Mouse (Mus musculus): ENCODE data around the gene Dedd2. TPM values are rescaled to one million over a fixed set of nuclear protein-coding genes. Genes with fewer than 3 reads are reported as not detected.

Dedd2 gene
- polyA plus RNA-seq, 1 experiment from 2014 or later, result 10.8 TPM

DNA sequence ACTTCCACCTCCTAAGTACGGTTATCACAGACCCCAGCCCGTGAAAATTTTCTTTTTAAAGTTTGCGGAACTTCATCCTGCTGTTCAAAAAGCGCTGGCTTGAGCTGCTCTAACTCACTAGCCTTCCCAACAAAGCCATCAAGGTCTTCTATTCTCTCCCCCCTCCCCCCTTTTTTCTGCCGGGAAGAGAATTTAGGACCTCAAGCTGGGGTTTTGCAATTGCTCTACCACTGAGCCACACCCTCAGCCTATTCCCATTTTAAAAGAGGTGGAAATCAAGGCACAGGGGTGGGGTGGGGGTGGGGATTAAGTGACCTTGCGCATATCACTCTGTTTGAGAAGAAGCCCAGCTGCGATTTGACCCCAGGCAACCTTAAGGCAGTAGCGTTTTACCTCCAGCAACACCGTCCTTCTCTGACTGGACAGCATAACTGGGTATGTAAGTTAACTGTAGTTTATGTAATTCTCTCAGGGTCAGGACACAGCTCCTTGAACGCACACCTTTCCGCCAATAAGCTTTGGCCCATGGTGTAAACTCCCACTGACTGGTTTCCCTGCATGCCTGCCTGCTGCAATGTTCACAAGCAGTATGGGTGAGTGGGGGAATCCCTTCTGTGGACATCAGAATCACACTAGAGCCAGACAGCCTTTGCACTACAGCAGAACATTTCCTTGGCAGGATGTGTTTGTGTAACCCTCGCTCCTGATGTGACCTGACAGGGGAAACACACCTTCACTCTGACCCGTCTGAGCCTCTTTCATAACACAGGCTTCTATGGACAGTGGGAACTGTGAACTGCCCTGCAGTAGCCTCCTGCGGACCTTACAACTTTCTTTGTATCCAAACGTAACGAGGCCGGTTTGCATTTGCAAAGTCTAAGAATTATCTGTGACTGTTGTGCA lies 43.8 kb upstream of the Dedd2 start:
- Histone ChIP-seq H3K27me3 (replicated peaks; ENCODE audit: control insufficient read depth, insufficient read depth, low read length) (no peaks in the 10 kb centered on the region), H3K4me2 (ENCODE audit: low read length) (no peak overlapping the region), H3K4me3 (ENCODE audit: low read depth, low read length) (no peak overlapping the region), H3K36me3 (ENCODE audit: control insufficient read depth, insufficient read depth, low read length) (no peaks in the 10 kb centered on the region), H3K9ac (ENCODE audit: low read length) (no peak overlapping the region), H3K27ac (ENCODE audit: low read depth, low read length) (no peak overlapping the region), H3K9me3 (replicated peaks; ENCODE audit: control insufficient read depth, low read length) (no peaks in the 10 kb centered on the region), H3K4me1 (ENCODE audit: control insufficient read depth, insufficient read depth, low read length) (peaks cover 9% of the 10 kb centered on the region)
- ATAC-seq (no peak), DNase-seq (ENCODE audit: low spot score) (no peak)
- WGBS, result 22% methylated on average over 17 of the region's 17 CpGs

- DNase-seq (ENCODE audit: low spot score) (no peak), ATAC-seq (no peak)
- no peak overlapping the region for H3K9ac ChIP-seq (ENCODE audit: low read length)
- no peaks in the 10 kb centered on the region for H3K36me3 ChIP-seq (ENCODE audit: control insufficient read depth, insufficient read depth, low read length)
- no peak overlapping the region for H3K4me3 ChIP-seq (ENCODE audit: low read depth, low read length)
- no peaks in the 10 kb centered on the region for H3K27me3 ChIP-seq (replicated peaks; ENCODE audit: control insufficient read depth, insufficient read depth, low read length)
- no peaks in the 10 kb centered on the region for H3K9me3 ChIP-seq (replicated peaks; ENCODE audit: control insufficient read depth, low read length)
- no peak overlapping the region for H3K27ac ChIP-seq (ENCODE audit: low read depth, low read length)
- no peak overlapping the region for H3K4me2 ChIP-seq (ENCODE audit: low read length)
- peaks cover 2% of the 10 kb centered on the region for H3K4me1 ChIP-seq (ENCODE audit: control insufficient read depth, insufficient read depth, low read length)
- 62% methylated on average over 1 of the region's 1 CpGs for WGBS
Observed at GRCm38 (mm10) chr7:25261896-25262295, 41.5 kb upstream of the Dedd2 start.

- Histone ChIP-seq H3K4me1 (ENCODE audit: control insufficient read depth, insufficient read depth, low read length) (peaks cover 18% of the 10 kb centered on the region), H3K4me2 (ENCODE audit: low read length) (peak overlapping the region; percentile 98), H3K27ac (ENCODE audit: low read depth, low read length) (peak overlapping the region; percentile 78), H3K9ac (ENCODE audit: low read length) (peak overlapping the region; percentile 79), H3K36me3 (ENCODE audit: control insufficient read depth, insufficient read depth, low read length) (no peaks in the 10 kb centered on the region), H3K4me3 (ENCODE audit: low read depth, low read length) (peak overlapping the region; percentile 78), H3K9me3 (replicated peaks; ENCODE audit: control insufficient read depth, low read length) (no peaks in the 10 kb centered on the region), H3K27me3 (replicated peaks; ENCODE audit: control insufficient read depth, insufficient read depth, low read length) (no peaks in the 10 kb centered on the region)
- DNase-seq (ENCODE audit: low spot score) (no peak), ATAC-seq (no peak)
- 18% methylated on average over 8 of the region's 8 CpGs for WGBS
Observed at GRCm38 (mm10) chr7:25251822-25252221, 31.4 kb upstream of the Dedd2 start.

DNA sequence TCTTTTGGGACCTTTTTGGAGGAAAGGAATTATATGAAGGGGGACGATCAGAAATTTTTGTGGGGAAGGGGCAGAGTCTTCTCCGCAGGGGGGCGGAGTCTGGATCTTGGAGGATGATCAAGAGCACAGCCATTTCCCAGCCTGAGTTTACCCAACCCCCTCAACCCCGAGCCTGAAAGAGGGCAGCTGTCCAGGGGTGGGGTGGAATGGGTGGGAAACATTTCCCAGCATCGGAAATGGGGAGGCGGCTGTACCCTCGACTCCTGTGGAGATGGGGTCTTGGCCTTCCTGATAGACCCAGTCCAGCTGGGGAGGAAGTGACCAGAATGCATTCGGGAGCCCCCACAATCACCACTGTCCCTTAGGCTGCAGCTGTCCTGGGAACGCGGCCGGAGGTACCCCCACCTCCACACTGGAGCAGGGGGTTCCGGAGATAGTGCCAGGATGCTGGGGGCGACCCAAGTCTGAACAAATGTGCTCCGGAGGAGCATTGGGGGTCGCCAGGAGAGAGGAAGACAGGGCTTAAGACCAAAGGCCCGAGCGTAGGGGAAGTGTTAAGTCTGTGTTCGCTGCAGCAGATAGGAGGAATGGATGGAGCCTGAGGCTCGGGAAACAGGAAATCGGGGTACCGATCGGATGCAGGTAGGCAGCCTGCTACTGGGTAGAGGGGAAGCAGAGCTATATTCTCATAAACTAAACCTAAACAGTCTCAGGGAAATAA lies 30.8 kb upstream of the Dedd2 start:
- ATAC-seq (no peak; the same call in 1 of the 2 replicates), DNase-seq (ENCODE audit: low spot score) (peak; percentile 66)
- H3K4me1 ChIP-seq (ENCODE audit: control insufficient read depth, insufficient read depth, low read length), result peaks cover 23% of the 10 kb centered on the region
- H3K9ac ChIP-seq (ENCODE audit: low read length), result peak overlapping the region; percentile 79
- peak overlapping the region; percentile 78 for H3K4me3 ChIP-seq (ENCODE audit: low read depth, low read length)
- WGBS, result 1% methylated on average over 22 of the region's 22 CpGs
- H3K4me2 ChIP-seq (ENCODE audit: low read length), result peak overlapping the region; percentile 98
- peak overlapping the region; percentile 78 for H3K27ac ChIP-seq (ENCODE audit: low read depth, low read length)
- H3K9me3 ChIP-seq (replicated peaks; ENCODE audit: control insufficient read depth, low read length), result no peaks in the 10 kb centered on the region
- H3K36me3 ChIP-seq (ENCODE audit: control insufficient read depth, insufficient read depth, low read length), result no peaks in the 10 kb centered on the region
- H3K27me3 ChIP-seq (replicated peaks; ENCODE audit: control insufficient read depth, insufficient read depth, low read length), result no peaks in the 10 kb centered on the region

DNA sequence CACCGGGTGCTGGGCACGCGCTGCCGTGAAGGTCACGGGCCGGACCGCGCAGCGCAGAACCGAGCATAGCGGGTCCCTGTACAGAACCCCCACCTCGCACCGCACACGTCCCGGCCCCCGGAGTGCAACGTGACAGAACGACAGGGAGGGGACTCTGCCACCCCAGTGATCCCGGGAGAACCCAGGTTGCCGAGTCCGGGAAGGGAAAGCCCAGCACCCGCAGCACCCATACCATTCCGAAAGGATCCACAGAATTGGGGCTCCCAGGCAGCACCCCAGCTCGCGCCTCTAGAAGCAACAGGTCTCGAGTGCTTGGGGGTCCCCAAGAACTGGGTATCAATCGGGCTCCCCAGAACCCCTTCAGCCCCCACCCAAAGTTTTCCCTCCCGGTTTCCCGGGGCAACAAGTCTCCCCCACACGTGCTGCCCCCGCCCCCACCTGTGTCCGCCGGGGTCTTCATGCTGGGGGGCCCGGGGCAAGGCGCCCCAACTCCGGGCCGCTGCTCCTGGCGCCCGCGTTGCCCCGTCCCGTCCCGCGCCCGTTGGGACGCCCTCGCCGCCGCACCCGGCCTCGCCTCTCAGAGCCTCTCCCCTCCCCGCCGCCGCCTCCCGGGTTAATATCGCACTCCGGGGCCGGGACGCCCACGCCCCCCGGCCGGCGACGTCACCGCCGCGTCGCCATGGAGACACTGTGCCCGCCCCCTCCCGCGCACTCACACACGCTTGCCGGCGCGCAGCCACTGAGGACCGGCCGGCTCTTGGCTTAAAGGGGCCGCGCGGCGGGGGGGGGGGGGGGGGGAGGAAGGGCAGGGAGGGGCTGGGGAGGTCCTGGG lies 29.9 kb upstream of the Dedd2 start, which contains the start of gene Erf:
Gene Erf, minus strand, starts transcription at position 621 of the 832 bp plus-strand sequence.
- peak within 1 kb of the TSS; percentile 98 for H3K4me2 ChIP-seq (ENCODE audit: low read length)
- H3K36me3 ChIP-seq (ENCODE audit: control insufficient read depth, insufficient read depth, low read length), result peaks cover 7% of the 10 kb centered on the region
- 1% methylated on average over 75 of the region's 81 CpGs for WGBS
- H3K9ac ChIP-seq (ENCODE audit: low read length), result peak within 1 kb of the TSS; percentile 79
- no peaks in the 10 kb centered on the region for H3K9me3 ChIP-seq (replicated peaks; ENCODE audit: control insufficient read depth, low read length)
- ATAC-seq (peak; percentile 79), DNase-seq (ENCODE audit: low spot score) (peak; percentile 90)
- H3K27me3 ChIP-seq (replicated peaks; ENCODE audit: control insufficient read depth, insufficient read depth, low read length), result no peaks in the 10 kb centered on the region
- peak within 1 kb of the TSS; percentile 78 for H3K4me3 ChIP-seq (ENCODE audit: low read depth, low read length)
- H3K4me1 ChIP-seq (ENCODE audit: control insufficient read depth, insufficient read depth, low read length), result peaks cover 30% of the 10 kb centered on the region
- H3K27ac ChIP-seq (ENCODE audit: low read depth, low read length), result peak within 1 kb of the TSS; percentile 94

DNA sequence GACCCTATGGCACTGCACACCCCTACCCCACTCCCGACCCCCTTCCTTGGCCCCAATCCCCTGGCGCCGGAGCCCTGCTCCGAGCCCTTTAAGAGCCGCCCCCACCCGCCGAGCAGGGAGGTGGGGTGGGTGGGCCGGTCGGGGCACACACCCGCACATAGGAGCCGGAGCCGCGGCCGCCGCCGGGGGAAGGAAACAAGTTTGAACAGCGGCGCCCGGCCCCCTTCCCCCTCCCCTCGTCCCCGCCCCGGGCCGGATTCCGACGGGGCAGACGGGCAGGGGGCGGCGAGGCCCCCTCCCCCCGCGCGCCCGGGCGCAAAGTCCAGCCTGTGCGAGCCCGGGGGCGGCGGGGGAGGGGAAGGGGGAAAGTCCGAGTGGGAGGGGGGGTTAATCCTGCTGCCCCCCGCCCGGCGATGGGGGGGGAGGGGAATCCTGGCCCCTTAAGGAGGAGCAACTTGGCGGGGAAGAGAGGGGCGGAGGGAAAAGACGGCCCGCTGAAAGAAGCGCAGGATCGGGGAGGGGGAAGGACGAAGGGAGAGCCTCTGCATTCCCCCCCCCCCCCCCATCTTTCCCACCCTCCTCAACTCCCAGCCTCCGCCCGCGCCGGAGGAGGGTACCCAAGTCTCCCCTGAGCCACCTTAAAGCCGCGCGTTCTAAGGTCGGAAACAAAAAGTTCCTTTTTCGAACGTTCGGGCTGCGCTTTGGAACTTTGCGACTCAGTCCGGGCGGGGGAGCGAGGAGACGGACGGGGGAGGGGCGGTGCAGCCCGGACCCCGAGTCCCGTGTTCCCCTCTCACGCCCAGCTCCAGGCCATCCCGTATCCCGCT lies 29.1 kb upstream of the Dedd2 start:
- ATAC-seq (peak; percentile 35), DNase-seq (ENCODE audit: low spot score) (peak; percentile 80)
- H3K9me3 ChIP-seq (replicated peaks; ENCODE audit: control insufficient read depth, low read length), result no peaks in the 10 kb centered on the region
- WGBS, result 2% methylated on average over 37 of the region's 73 CpGs
- peaks cover 30% of the 10 kb centered on the region for H3K4me1 ChIP-seq (ENCODE audit: control insufficient read depth, insufficient read depth, low read length)
- no peaks in the 10 kb centered on the region for H3K27me3 ChIP-seq (replicated peaks; ENCODE audit: control insufficient read depth, insufficient read depth, low read length)
- H3K27ac ChIP-seq (ENCODE audit: low read depth, low read length), result peak overlapping the region; percentile 94
- peak overlapping the region; percentile 78 for H3K4me3 ChIP-seq (ENCODE audit: low read depth, low read length)
- peak overlapping the region; percentile 98 for H3K4me2 ChIP-seq (ENCODE audit: low read length)
- peaks cover 15% of the 10 kb centered on the region for H3K36me3 ChIP-seq (ENCODE audit: control insufficient read depth, insufficient read depth, low read length)
- H3K9ac ChIP-seq (ENCODE audit: low read length), result peak overlapping the region; percentile 79

DNA sequence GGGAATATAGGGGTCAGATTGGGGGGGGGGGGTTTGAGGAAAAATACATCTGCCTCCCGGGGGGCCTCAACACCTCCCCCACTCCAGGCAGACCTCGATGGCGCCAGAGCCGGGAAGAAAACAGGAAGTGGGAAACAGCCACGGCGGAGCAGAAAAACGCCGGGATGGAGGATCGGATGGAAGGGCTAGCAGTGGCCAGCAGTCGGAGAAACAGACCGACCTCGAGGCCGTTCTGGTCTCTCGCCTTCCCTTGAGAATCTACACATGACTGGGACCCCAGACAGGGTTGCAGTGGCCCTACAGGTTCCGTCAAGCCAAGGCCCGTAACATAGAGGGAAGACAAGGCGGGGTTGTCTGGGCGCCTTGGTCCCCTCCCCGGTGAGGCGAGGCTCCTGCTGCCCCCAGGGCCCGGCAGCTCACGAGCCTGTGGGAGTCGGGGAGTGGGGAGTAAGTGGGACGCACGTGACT lies 28.5 kb upstream of the Dedd2 start:
- ATAC-seq (no peak; the same call in 1 of the 2 replicates), DNase-seq (ENCODE audit: low spot score) (no peak)
- Histone ChIP-seq H3K4me3 (ENCODE audit: low read depth, low read length) (peak overlapping the region; percentile 78), H3K36me3 (ENCODE audit: control insufficient read depth, insufficient read depth, low read length) (peaks cover 19% of the 10 kb centered on the region), H3K27ac (ENCODE audit: low read depth, low read length) (peak overlapping the region; percentile 94), H3K9me3 (replicated peaks; ENCODE audit: control insufficient read depth, low read length) (no peaks in the 10 kb centered on the region), H3K9ac (ENCODE audit: low read length) (peak overlapping the region; percentile 79), H3K4me2 (ENCODE audit: low read length) (peak overlapping the region; percentile 98), H3K27me3 (replicated peaks; ENCODE audit: control insufficient read depth, insufficient read depth, low read length) (no peaks in the 10 kb centered on the region), H3K4me1 (ENCODE audit: control insufficient read depth, insufficient read depth, low read length) (peaks cover 30% of the 10 kb centered on the region)
- 1% methylated on average over 21 of the region's 25 CpGs for WGBS
